ENCODE assay signal across 19 mouse cellular contexts in the genomic region with DNA sequence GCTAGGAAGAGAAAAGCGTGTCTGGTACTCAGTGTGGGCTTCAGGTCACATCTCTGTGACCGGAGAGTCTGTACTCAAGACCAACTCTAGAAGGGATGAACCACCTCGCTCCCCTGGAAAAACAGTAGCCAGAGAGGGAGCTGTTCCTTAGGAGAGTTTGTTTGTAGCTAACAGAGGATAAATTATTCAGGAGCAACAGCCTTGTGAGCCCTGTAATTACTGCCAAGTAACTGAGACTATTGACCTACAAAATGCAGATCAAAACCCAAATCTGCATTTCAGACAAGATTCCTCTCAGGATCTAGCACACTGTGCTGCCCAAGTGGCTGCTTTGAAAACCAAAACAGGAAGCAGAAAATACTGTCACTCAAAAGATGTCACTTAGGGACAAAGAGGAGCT.
A peak's percentile ranks its signal among the peaks of the same experiment; 100 is the strongest.
DNase-seq lines count a peak whose midpoint lies in the region; ATAC-seq and TF ChIP-seq lines count a peak whose summit lies in the region.
"Had no signal": no experiment of that assay in that cellular context is flagged by ENCODE, and none has a peak within 500 bp of the region (broad histone marks: within the 10 kb centered on the region; RNA-seq: fewer than 3 reads in every experiment).

No protein-coding gene starts in this region.

- H3K4me2 ChIP-seq in hindbrain, embryonic 14.5 days (replicated peaks), result no peak overlapping the region
- H3K4me2 ChIP-seq in midbrain, embryonic 14.5 days (ENCODE audit: low read length), result no peak overlapping the region
- no peak overlapping the region for H3K4me2 ChIP-seq in midbrain, embryonic 11.5 days
- H3K4me2 ChIP-seq: hindbrain, embryonic 12.5 days; kidney, embryonic 15.5 days; lung, embryonic 15.5 days; midbrain, embryonic 12.5 days had no signal

- no peak for TF ChIP-seq CTCF in brain, embryonic 14.5 days (IDR thresholded peaks at IDR 0.05; ENCODE audit: borderline replicate concordance, extremely low read depth, insufficient read depth, insufficient read length)

- H3K4me1 ChIP-seq in hindbrain, embryonic 14.5 days (replicated peaks; ENCODE audit: control insufficient read depth, insufficient read depth, low read length), result no peaks in the 10 kb centered on the region; the same call in 1 of the 2 replicates
- H3K4me1 ChIP-seq in hindbrain, embryonic 10.5 days (replicated peaks), result no peaks in the 10 kb centered on the region
- 0 out of 2 replicates have a peak, but pooled peaks cover 2% of the 10 kb centered on the region for H3K4me1 ChIP-seq in midbrain, embryonic 14.5 days (ENCODE audit: control insufficient read depth, insufficient read depth, low read length)
- no peaks in the 10 kb centered on the region for H3K4me1 ChIP-seq in midbrain, embryonic 11.5 days (ENCODE audit: control insufficient read depth, insufficient read depth, low read length)
- H3K4me1 ChIP-seq: hindbrain, embryonic 12.5 days; kidney, embryonic 15.5 days; lung, embryonic 15.5 days; midbrain, embryonic 12.5 days had no signal

- DNase-seq in hindbrain, embryonic 14.5 days (ENCODE audit: low spot score), result no peak
- no peak for DNase-seq in hindbrain, embryonic 10.5 days (ENCODE audit: low spot score)
- DNase-seq in midbrain, embryonic 14.5 days, result peak; percentile 38
- DNase-seq in midbrain, embryonic 11.5 days (ENCODE audit: low spot score, missing footprints), result no peak
- peak; percentile 53 for DNase-seq in brain, embryonic 14.5 days (ENCODE audit: low read depth)
- no peak for DNase-seq in spleen, postnatal 4 days (ENCODE audit: low spot score in 2 of 2)
- DNase-seq: adrenal gland, adult 8-10 months; cerebellum, postnatal 14 days; embryo, embryonic 11 days; gastrocnemius, postnatal 36 days; thymus, postnatal 4 days had no signal

- 0 out of 2 replicates have a peak, but pooled peaks have one; percentile 29 for ATAC-seq in hindbrain, embryonic 14.5 days (ENCODE audit: low FRiP score)
- ATAC-seq in midbrain, embryonic 14.5 days (ENCODE audit: low FRiP score, low TSS enrichment), result no peak
- no peak for ATAC-seq in midbrain, embryonic 11.5 days (ENCODE audit: low FRiP score)
- ATAC-seq in monocyte, adult 5-6 weeks (replicated peaks; ENCODE audit: insufficient number of reproducible peaks, low FRiP score, low TSS enrichment, poor library complexity, severe bottlenecking), result no peak
- ATAC-seq: intestine, embryonic 16.5 days had no signal

- WGBS in hindbrain, embryonic 14.5 days, result 90% methylated on average over 3 of the region's 3 CpGs
- 79% methylated on average over 3 of the region's 3 CpGs for WGBS in hindbrain, embryonic 10.5 days
- 89% methylated on average over 3 of the region's 3 CpGs for WGBS in midbrain, embryonic 14.5 days
- 87% methylated on average over 3 of the region's 3 CpGs for WGBS in midbrain, embryonic 11.5 days

- H3K27me3 ChIP-seq in hindbrain, embryonic 14.5 days (ENCODE audit: control insufficient read depth, insufficient read depth, low read length), result no peaks in the 10 kb centered on the region
- H3K27me3 ChIP-seq in hindbrain, embryonic 10.5 days (ENCODE audit: insufficient read depth, poor library complexity, severe bottlenecking), result no peaks in the 10 kb centered on the region
- H3K27me3 ChIP-seq in midbrain, embryonic 14.5 days (ENCODE audit: control insufficient read depth, insufficient read depth, low read length), result no peaks in the 10 kb centered on the region
- H3K27me3 ChIP-seq in midbrain, embryonic 11.5 days (ENCODE audit: control insufficient read depth, insufficient read depth, low read length), result no peaks in the 10 kb centered on the region
- H3K27me3 ChIP-seq: hindbrain, embryonic 12.5 days; kidney, embryonic 15.5 days; lung, embryonic 15.5 days; midbrain, embryonic 12.5 days had no signal

- H3K36me3 ChIP-seq in hindbrain, embryonic 14.5 days (replicated peaks; ENCODE audit: control insufficient read depth, insufficient read depth), result no peaks in the 10 kb centered on the region
- H3K36me3 ChIP-seq in hindbrain, embryonic 10.5 days, result peaks cover 5% of the 10 kb centered on the region; the same call in 1 of the 2 replicates
- H3K36me3 ChIP-seq in midbrain, embryonic 14.5 days (ENCODE audit: control insufficient read depth, insufficient read depth, low read length), result no peaks in the 10 kb centered on the region
- no peaks in the 10 kb centered on the region for H3K36me3 ChIP-seq in midbrain, embryonic 11.5 days (ENCODE audit: control insufficient read depth, insufficient read depth, low read length)
- H3K36me3 ChIP-seq: hindbrain, embryonic 12.5 days; lung, embryonic 15.5 days; midbrain, embryonic 12.5 days had no signal

- no peak overlapping the region for H3K9ac ChIP-seq in hindbrain, embryonic 14.5 days
- H3K9ac ChIP-seq in midbrain, embryonic 14.5 days (replicated peaks; ENCODE audit: low read length), result no peak overlapping the region
- no peak overlapping the region for H3K9ac ChIP-seq in midbrain, embryonic 11.5 days (ENCODE audit: low read length)
- H3K9ac ChIP-seq: hindbrain, embryonic 12.5 days; kidney, embryonic 15.5 days; liver, embryonic 14.5 days; lung, embryonic 15.5 days; midbrain, embryonic 12.5 days had no signal

- H3K4me3 ChIP-seq in hindbrain, embryonic 14.5 days (replicated peaks; ENCODE audit: low read length), result no peak overlapping the region
- no peak overlapping the region for H3K4me3 ChIP-seq in hindbrain, embryonic 10.5 days
- H3K4me3 ChIP-seq in midbrain, embryonic 14.5 days (replicated peaks; ENCODE audit: low read depth, low read length), result no peak overlapping the region
- H3K4me3 ChIP-seq in midbrain, embryonic 11.5 days (ENCODE audit: low read depth, low read length), result no peak overlapping the region
- H3K4me3 ChIP-seq: hindbrain, embryonic 12.5 days; kidney, embryonic 15.5 days; lung, embryonic 15.5 days; midbrain, embryonic 12.5 days had no signal

- no peak overlapping the region for H3K27ac ChIP-seq in hindbrain, embryonic 14.5 days
- no peak overlapping the region for H3K27ac ChIP-seq in hindbrain, embryonic 10.5 days
- H3K27ac ChIP-seq in midbrain, embryonic 14.5 days (replicated peaks; ENCODE audit: low read depth, low read length), result no peak overlapping the region
- H3K27ac ChIP-seq in midbrain, embryonic 11.5 days (ENCODE audit: low read depth, low read length), result no peak overlapping the region
- H3K27ac ChIP-seq: hindbrain, embryonic 12.5 days; kidney, embryonic 15.5 days; liver, embryonic 14.5 days; lung, embryonic 15.5 days; macrophage; midbrain, embryonic 12.5 days had no signal

- H3K9me3 ChIP-seq in hindbrain, embryonic 14.5 days (ENCODE audit: control insufficient read depth, low read length), result peaks cover 5% of the 10 kb centered on the region; the same call in 1 of the 2 replicates
- H3K9me3 ChIP-seq in hindbrain, embryonic 10.5 days, result no peaks in the 10 kb centered on the region
- H3K9me3 ChIP-seq in midbrain, embryonic 14.5 days (ENCODE audit: control insufficient read depth, low read length), result peaks cover 6% of the 10 kb centered on the region; the same call in 1 of the 2 replicates
- H3K9me3 ChIP-seq in midbrain, embryonic 11.5 days (ENCODE audit: control insufficient read depth, low read length), result no peaks in the 10 kb centered on the region
- H3K9me3 ChIP-seq: hindbrain, embryonic 12.5 days; kidney, embryonic 15.5 days; lung, embryonic 15.5 days; midbrain, embryonic 12.5 days had no signal

- TF ChIP-seq POLR2A in brain, embryonic 14.5 days (IDR thresholded peaks at IDR 0.05; ENCODE audit: borderline replicate concordance, extremely low read depth, insufficient read depth, insufficient read length, poor library complexity, severe bottlenecking), result no peak

Comparison
In these comparisons a context has a peak if more than half of its experiments do, and no peak if none do; other contexts are left out.
1. DNase-seq: peak in midbrain, embryonic 14.5 days (single experiment) and brain, embryonic 14.5 days (single experiment); none in hindbrain, embryonic 14.5 days (single experiment), hindbrain, embryonic 10.5 days (single experiment), midbrain, embryonic 11.5 days (single experiment) and spleen, postnatal 4 days (0 of 2).